In the genomic region with DNA sequence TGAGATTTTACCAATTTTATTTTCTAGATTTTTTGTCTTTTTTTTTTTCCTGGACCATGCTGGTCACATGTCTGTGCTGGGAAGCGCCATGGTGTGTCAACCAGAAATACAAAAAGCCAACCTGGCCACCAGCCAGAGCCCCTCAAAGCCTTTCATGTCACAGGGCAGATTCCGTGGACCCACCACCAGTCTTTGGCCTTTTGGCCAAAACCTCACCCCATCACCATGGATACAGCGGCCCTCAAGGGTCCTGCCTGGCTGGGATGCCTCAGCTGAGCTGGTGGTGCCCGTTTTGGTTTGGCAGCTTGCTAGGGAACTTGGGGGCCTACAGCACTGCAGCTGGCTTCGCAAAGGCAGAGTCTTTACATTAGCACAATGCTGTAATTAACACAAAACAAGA, we compare ENCODE assay signal across 21 mouse cellular contexts. TPM values are rescaled to one million over a fixed set of nuclear protein-coding genes. Genes with fewer than 3 reads are reported as not detected.
DNase-seq lines count a peak whose midpoint lies in the region; ATAC-seq and TF ChIP-seq lines count a peak whose summit lies in the region.
"Had no signal": no experiment of that assay in that cellular context is flagged by ENCODE, and none has a peak within 500 bp of the region (broad histone marks: within the 10 kb centered on the region; RNA-seq: fewer than 3 reads in every experiment).

No protein-coding gene starts in this region.

- peaks cover 7% of the 10 kb centered on the region for H3K79me3 ChIP-seq in C2C12 (ENCODE audit: low read depth)

- H3K9me3 ChIP-seq in kidney, embryonic 16.5 days (ENCODE audit: low read length) = no peaks in the 10 kb centered on the region
- H3K9me3 ChIP-seq in forebrain, postnatal 0 days (ENCODE audit: low read length) = no peaks in the 10 kb centered on the region
- H3K9me3 ChIP-seq: heart, embryonic 13.5 days; limb, embryonic 13.5 days had no signal

- no peak overlapping the region for H3K4me2 ChIP-seq in kidney, embryonic 16.5 days (replicated peaks; ENCODE audit: low read depth, low read length)
- no peak overlapping the region for H3K4me2 ChIP-seq in forebrain, postnatal 0 days (ENCODE audit: low read depth)
- H3K4me2 ChIP-seq: heart, embryonic 13.5 days; limb, embryonic 13.5 days had no signal

- TF ChIP-seq CTCF in C2C12 (IDR thresholded peaks at IDR 0.05; ENCODE audit: control insufficient read depth, insufficient read depth, insufficient read length) = no peak
- no peak for TF ChIP-seq CTCF in forebrain, postnatal 0 days (IDR thresholded peaks at IDR 0.05; ENCODE audit: low read depth)

- H3K27ac ChIP-seq in kidney, embryonic 16.5 days (ENCODE audit: low read length) = no peak overlapping the region
- no peak overlapping the region; the same call in 1 of the 2 replicates for H3K27ac ChIP-seq in forebrain, postnatal 0 days (ENCODE audit: low read depth, low read length)
- H3K27ac ChIP-seq: heart, embryonic 13.5 days; limb, embryonic 13.5 days had no signal

- H3K4me3 ChIP-seq in kidney, embryonic 16.5 days (ENCODE audit: low read length) = no peak overlapping the region
- H3K4me3 ChIP-seq in C2C12 (ENCODE audit: insufficient read depth, poor library complexity, severe bottlenecking) = no peak overlapping the region
- no peak overlapping the region for H3K4me3 ChIP-seq in forebrain, postnatal 0 days (ENCODE audit: low read depth, low read length)
- H3K4me3 ChIP-seq: erythroblast, embryonic 14.5 days; heart, embryonic 13.5 days; limb, embryonic 13.5 days had no signal

- no peaks in the 10 kb centered on the region; the same call in 1 of the 2 replicates for H3K4me1 ChIP-seq in kidney, embryonic 16.5 days (ENCODE audit: insufficient read depth, low read length)
- no peaks in the 10 kb centered on the region for H3K4me1 ChIP-seq in forebrain, postnatal 0 days (ENCODE audit: insufficient read depth)

- H3K36me3 ChIP-seq in kidney, embryonic 16.5 days (ENCODE audit: insufficient read depth, low read length) = peaks cover 43% of the 10 kb centered on the region
- H3K36me3 ChIP-seq in C2C12 (ENCODE audit: control insufficient read depth, insufficient read depth) = peaks cover 43% of the 10 kb centered on the region
- peaks cover 7% of the 10 kb centered on the region; the same call in 1 of the 2 replicates for H3K36me3 ChIP-seq in forebrain, postnatal 0 days (ENCODE audit: insufficient read depth)

- peaks cover 21% of the 10 kb centered on the region for H3K79me2 ChIP-seq in C2C12 (ENCODE audit: control insufficient read depth, insufficient read depth)

- WGBS in kidney, embryonic 16.5 days = 69% methylated on average over 5 of the region's 5 CpGs
- 29% methylated on average over 5 of the region's 5 CpGs for WGBS in forebrain, postnatal 0 days

- peak; percentile 35 to 53 for DNase-seq in cerebellum, postnatal 14 days
- DNase-seq in cerebellum, adult 8-10 months = no peak
- peak; percentile 13 for DNase-seq in kidney, postnatal 14 days
- peak; percentile 20 for DNase-seq in forebrain, postnatal 0 days
- DNase-seq in urinary bladder, postnatal 4 days (ENCODE audit: low spot score in 2 of 2) = no peak
- no peak for DNase-seq in MN1 (ENCODE audit: low spot score)
- DNase-seq: adrenal gland, postnatal 36 days; B cell, adult 2 months; gastrocnemius, postnatal 25 days; heart, postnatal 36 days had no signal

- no peak overlapping the region for H3K9ac ChIP-seq in kidney, embryonic 16.5 days (replicated peaks; ENCODE audit: low read length)
- H3K9ac ChIP-seq in forebrain, postnatal 0 days = no peak overlapping the region
- H3K9ac ChIP-seq: heart, embryonic 13.5 days; limb, embryonic 13.5 days had no signal

- ATAC-seq in kidney, embryonic 16.5 days (ENCODE audit: low FRiP score, low TSS enrichment) = no peak
- ATAC-seq in forebrain, postnatal 0 days = peak; percentile 25; the same call in 1 of the 2 replicates
- ATAC-seq: intestine, postnatal 0 days had no signal

- no peak overlapping the region for H3ac ChIP-seq in C2C12 (ENCODE audit: control insufficient read depth, insufficient read length, low read depth)

- H3K27me3 ChIP-seq in kidney, embryonic 16.5 days (ENCODE audit: insufficient read depth, low read length) = no peaks in the 10 kb centered on the region
- H3K27me3 ChIP-seq in C2C12 (ENCODE audit: control insufficient read depth, insufficient read depth, insufficient read length) = no peaks in the 10 kb centered on the region
- H3K27me3 ChIP-seq in forebrain, postnatal 0 days (ENCODE audit: insufficient read depth, low read length) = no peaks in the 10 kb centered on the region
- H3K27me3 ChIP-seq: heart, embryonic 13.5 days; limb, embryonic 13.5 days had no signal

TF ChIP-seq in C2C12, 6 proteins besides CTCF, POLR2A, EP300 and RAD21:
- TF ChIP-seq USF1 (IDR thresholded peaks at IDR 0.05; ENCODE audit: low read depth) (peak; percentile 3), MYOG (IDR thresholded peaks at IDR 0.05; ENCODE audit: control insufficient read depth, extremely low read depth, insufficient read length) (no peak)

RNA-seq across cellular contexts. Expression of gene Ccnd1, which starts 9.8 kb away (rescaled TPM):
- 185 and 234 TPM in 2 replicates for polyA plus RNA-seq in kidney, embryonic 16.5 days (2015; fragmentation: Nextera tagmentation; extraction: Ambion mirVana)
- polyA plus RNA-seq in C2C12 (2012; fragmentation: generic; extraction: Trizol) = 196 TPM
- 21.6 and 33.5 TPM in 2 replicates for total RNA-seq in forebrain, postnatal 0 days (2014; rRNA removed)
- 23.9 and 29.0 TPM in 2 replicates for polyA plus RNA-seq in forebrain, postnatal 0 days (2015; fragmentation: Nextera tagmentation; extraction: Ambion mirVana)

RNA-seq across cellular contexts. Expression of gene LTO1, which starts 15.0 kb away (rescaled TPM):
- polyA plus RNA-seq in kidney, embryonic 16.5 days (2015; fragmentation: Nextera tagmentation; extraction: Ambion mirVana) = 31.4 and 33.7 TPM in 2 replicates
- 13.5 TPM for polyA plus RNA-seq in C2C12 (2012; fragmentation: generic; extraction: Trizol)
- 21.7 and 22.4 TPM in 2 replicates for total RNA-seq in forebrain, postnatal 0 days (2014; rRNA removed)
- 16.4 and 17.6 TPM in 2 replicates for polyA plus RNA-seq in forebrain, postnatal 0 days (2015; fragmentation: Nextera tagmentation; extraction: Ambion mirVana)

RNA-seq across cellular contexts. Expression of gene Fgf15, which starts 33.6 kb away (rescaled TPM):
- 2.9 and 3.1 TPM in 2 replicates for polyA plus RNA-seq in kidney, embryonic 16.5 days (2015; fragmentation: Nextera tagmentation; extraction: Ambion mirVana)
- polyA plus RNA-seq in C2C12 (2012; fragmentation: generic; extraction: Trizol) = 0.02 TPM
- total RNA-seq in forebrain, postnatal 0 days (2014; rRNA removed) = 2.5 and 4.0 TPM in 2 replicates
- polyA plus RNA-seq in forebrain, postnatal 0 days (2015; fragmentation: Nextera tagmentation; extraction: Ambion mirVana) = 5.0 and 6.1 TPM in 2 replicates
- total RNA-seq: adrenal gland, postnatal 36 days; common myeloid progenitor, adult 5-6 weeks; gastrocnemius, postnatal 25 days; heart, postnatal 36 days; left cerebral cortex, adult 8-10 months had no signal
- polyA plus RNA-seq: erythroblast, embryonic 14.5 days; liver, embryonic 16.5 days; spleen, adult 2 months; stomach, embryonic 16.5 days had no signal

Comparison
In these comparisons a context has a peak if more than half of its experiments do, and no peak if none do; other contexts are left out.
1. DNase-seq: peak in cerebellum, postnatal 14 days (2 of 2), kidney, postnatal 14 days (single experiment) and forebrain, postnatal 0 days (single experiment); none in cerebellum, adult 8-10 months (single experiment), urinary bladder, postnatal 4 days (0 of 2) and MN1 (single experiment).